8 mouse cellular contexts compared by ENCODE assay signal in genomic region chr9:8544041-8544794, GRCm38 (mm10). TPM values are rescaled to one million over a fixed set of nuclear protein-coding genes. Genes with fewer than 3 reads are reported as not detected.
DNase-seq lines count a peak whose midpoint lies in the region; ATAC-seq lines count a peak whose summit lies in the region.

TSS of gene Trpc6 (plus strand) at chr9:8544142.

- DNase-seq in cerebellum, postnatal 25 days, result peak; percentile 28 to 49
- DNase-seq in cerebellum, adult 11-12 months, result no peak
- DNase-seq in embryo, embryonic 10.5 days (ENCODE audit: low spot score), result peak; percentile 80
- DNase-seq in kidney, postnatal 10 days, result peak; percentile 55
- peak; percentile 73 for DNase-seq in neural tube, embryonic 11.5 days (ENCODE audit: low spot score)
- no peak for DNase-seq in T-cell, adult 2 months (ENCODE audit: low spot score)

- ATAC-seq in heart, embryonic 15.5 days (replicated peaks; ENCODE audit: insufficient number of reproducible peaks, insufficient read depth, low FRiP score, low read depth), result peak; percentile 76; the same call in 1 of the 2 replicates
- peak; percentile 65 for ATAC-seq in liver, embryonic 12.5 days
- peak; percentile 93 for ATAC-seq in neural tube, embryonic 11.5 days (ENCODE audit: insufficient read depth, low FRiP score, low TSS enrichment)

- H3K4me2 ChIP-seq in heart, embryonic 15.5 days, result peak within 1 kb of the TSS; percentile 94
- peak within 1 kb of the TSS; percentile 62 for H3K4me2 ChIP-seq in liver, embryonic 12.5 days
- peak within 1 kb of the TSS; percentile 69 for H3K4me2 ChIP-seq in neural tube, embryonic 11.5 days (ENCODE audit: low read depth)

- H3K4me1 ChIP-seq in heart, embryonic 15.5 days (replicated peaks), result peaks cover 7% of the 10 kb centered on the region
- no peaks in the 10 kb centered on the region for H3K4me1 ChIP-seq in liver, embryonic 12.5 days
- H3K4me1 ChIP-seq in neural tube, embryonic 11.5 days (ENCODE audit: control insufficient read depth, insufficient read depth, low read length), result no peaks in the 10 kb centered on the region

- WGBS in heart, embryonic 15.5 days, result under 1% methylated on average over 44 of the region's 44 CpGs
- under 1% methylated on average over 44 of the region's 44 CpGs for WGBS in liver, embryonic 12.5 days (ENCODE audit: insufficient replicate concordance)
- under 1% methylated on average over 44 of the region's 44 CpGs for whole genome bisulfite sequencing in neural tube, embryonic 11.5 days

- H3K36me3 ChIP-seq in heart, embryonic 15.5 days, result no peaks in the 10 kb centered on the region
- no peaks in the 10 kb centered on the region for H3K36me3 ChIP-seq in liver, embryonic 12.5 days
- no peaks in the 10 kb centered on the region for H3K36me3 ChIP-seq in neural tube, embryonic 11.5 days (ENCODE audit: control insufficient read depth, insufficient read depth, low read length)

- H3K27me3 ChIP-seq in heart, embryonic 15.5 days, result peaks cover 16% of the 10 kb centered on the region; the same call in 1 of the 2 replicates
- peaks cover 21% of the 10 kb centered on the region for H3K27me3 ChIP-seq in liver, embryonic 12.5 days (replicated peaks)
- H3K27me3 ChIP-seq in neural tube, embryonic 11.5 days (ENCODE audit: control insufficient read depth, insufficient read depth, low read length), result no peaks in the 10 kb centered on the region

- H3K27ac ChIP-seq in heart, embryonic 15.5 days, result no peak within 1 kb of the TSS
- H3K27ac ChIP-seq in liver, embryonic 12.5 days, result no peak within 1 kb of the TSS
- no peak within 1 kb of the TSS for H3K27ac ChIP-seq in neural tube, embryonic 11.5 days (ENCODE audit: low read depth, low read length)

- peak within 1 kb of the TSS; percentile 54 for H3K4me3 ChIP-seq in heart, embryonic 15.5 days
- H3K4me3 ChIP-seq in liver, embryonic 12.5 days, result peak within 1 kb of the TSS; percentile 45
- H3K4me3 ChIP-seq in neural tube, embryonic 11.5 days (ENCODE audit: low read depth, low read length), result peak within 1 kb of the TSS; percentile 47

- peak within 1 kb of the TSS; percentile 30 for H3K9ac ChIP-seq in heart, embryonic 15.5 days
- H3K9ac ChIP-seq in liver, embryonic 12.5 days, result no peak within 1 kb of the TSS
- H3K9ac ChIP-seq in neural tube, embryonic 11.5 days (ENCODE audit: low read length), result peak within 1 kb of the TSS; percentile 61

- H3K9me3 ChIP-seq in heart, embryonic 15.5 days (replicated peaks), result no peaks in the 10 kb centered on the region
- H3K9me3 ChIP-seq in liver, embryonic 12.5 days (replicated peaks), result no peaks in the 10 kb centered on the region
- no peaks in the 10 kb centered on the region for H3K9me3 ChIP-seq in neural tube, embryonic 11.5 days (ENCODE audit: control insufficient read depth, low read length)

RNA-seq across cellular contexts. Expression of gene Trpc6, which starts in this region (rescaled TPM):
- polyA plus RNA-seq in heart, embryonic 15.5 days (2015; fragmentation: Nextera tagmentation; extraction: Ambion mirVana), result 0.68 and 0.75 TPM in 2 replicates
- polyA plus RNA-seq in liver, embryonic 12.5 days (2016; fragmentation: Nextera tagmentation; extraction: Ambion mirVana), result 4.5 and 4.9 TPM in 2 replicates
- 1.9 and 2.1 TPM in 2 replicates for polyA plus RNA-seq in neural tube, embryonic 11.5 days (2014; fragmentation: Nextera tagmentation; extraction: Ambion mirVana)

Comparison
In these comparisons a context has a peak if more than half of its experiments do, and no peak if none do; other contexts are left out.
1. DNase-seq: peak in cerebellum, postnatal 25 days (2 of 2), embryo, embryonic 10.5 days (single experiment), kidney, postnatal 10 days (single experiment) and neural tube, embryonic 11.5 days (single experiment); none in cerebellum, adult 11-12 months (single experiment) and T-cell, adult 2 months (single experiment).
2. Peak in ATAC-seq, H3K4me3 ChIP-seq, H3K9ac ChIP-seq and H3K4me2 ChIP-seq in heart, embryonic 15.5 days; RNA of the gene not detected or under 1 TPM.
3. Peak in every context shown above with its lines, with median percentiles within 50 percentile points of each other: ATAC-seq, H3K4me2 ChIP-seq and H3K4me3 ChIP-seq.